Mouse (Mus musculus) kidney, adult 8-10 months (tissue): ENCODE measurements around the gene Gm8660.
"Not testable (repeated sequence)": the region's sequence is repeated elsewhere in the genome, so short reads cannot be mapped to it uniquely, and the experiment has no call there.

Experiments used
- DNase-seq, 2 experiments: peaks; one replicate each; pipeline ENCODE4 v3.0.0; 2022

The Gm8660 gene

GRCm38 (mm10) chr7:22370939-22371338, at the start of gene Gm8660:
TSS of gene Gm8660 (minus strand) at chr7:22371039.
- DNase-seq: not testable (repeated sequence)

- DNase-seq: not testable (repeated sequence)
Measured at GRCm38 (mm10) chr7:22413283-22413682, 42.4 kb upstream of the Gm8660 start, which contains the start of gene Vmn1r148. TSS of gene Vmn1r148 (plus strand) at chr7:22413583.

- DNase-seq: not testable (repeated sequence)
Measured at GRCm38 (mm10) chr7:22329617-22330016, 41.2 kb downstream of the Gm8660 start, which contains the start of gene Gm4187. TSS of gene Gm4187 (minus strand) at chr7:22329717.
